Mouse (Mus musculus): ENCODE results near the gene Ppp2r5c. TPM values are rescaled to one million over a fixed set of nuclear protein-coding genes. Genes with fewer than 3 reads are reported as not detected.
A peak's percentile ranks its signal among the peaks of the same experiment; 100 is the strongest.

The Ppp2r5c gene
- polyA plus RNA-seq, 1 experiment from 2014 or later: 133 TPM

- peak; percentile 40; the same call in 1 of the 2 replicates for ATAC-seq
- 0 out of 2 replicates have a peak overlapping the region, but pooled peaks have one; percentile 6 for H3K9ac ChIP-seq (ENCODE audit: low read depth, low read length)
- peak overlapping the region; percentile 41 for H3K27ac ChIP-seq (ENCODE audit: low read length)
- H3K9me3 ChIP-seq (ENCODE audit: control insufficient read depth, low read length): no peaks in the 10 kb centered on the region
- H3K27me3 ChIP-seq (replicated peaks; ENCODE audit: control insufficient read depth, insufficient read depth, low read length): no peaks in the 10 kb centered on the region
- no peaks in the 10 kb centered on the region for H3K36me3 ChIP-seq (ENCODE audit: control insufficient read depth, insufficient read depth, low read length)
- H3K4me1 ChIP-seq (ENCODE audit: control insufficient read depth, insufficient read depth, low read length): peaks cover 5% of the 10 kb centered on the region; the same call in 1 of the 2 replicates
- H3K4me3 ChIP-seq (ENCODE audit: low read length): no peak overlapping the region
- no peak overlapping the region for H3K4me2 ChIP-seq (ENCODE audit: low read depth, low read length)
- 58% methylated on average over 9 of the region's 9 CpGs for WGBS
Measured at GRCm38 (mm10) chr12:110436638-110437366, 10.1 kb upstream of the Ppp2r5c start.

DNA sequence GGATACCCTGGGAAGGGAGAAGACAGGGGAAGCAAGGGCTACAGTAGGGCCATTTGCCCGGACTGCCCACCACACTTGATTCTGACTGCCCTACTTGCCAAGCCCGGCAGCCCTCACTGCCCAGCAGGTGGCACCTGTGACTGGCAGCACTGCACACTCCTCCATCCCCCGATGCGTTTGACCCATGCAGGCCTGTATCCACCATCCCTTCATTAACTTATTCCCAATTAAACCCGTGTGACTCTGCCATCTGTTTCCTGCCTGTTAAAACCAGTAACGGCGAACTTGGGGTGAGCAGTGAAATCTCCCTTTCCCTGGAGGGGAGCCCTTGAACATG lies 9.6 kb upstream of the Ppp2r5c start:
- Histone ChIP-seq H3K27me3 (replicated peaks; ENCODE audit: control insufficient read depth, insufficient read depth, low read length) (no peaks in the 10 kb centered on the region), H3K27ac (ENCODE audit: low read length) (peak overlapping the region; percentile 37; the same call in 1 of the 2 replicates), H3K9ac (ENCODE audit: low read depth, low read length) (0 out of 2 replicates have a peak overlapping the region, but pooled peaks have one; percentile 6), H3K9me3 (ENCODE audit: control insufficient read depth, low read length) (no peaks in the 10 kb centered on the region), H3K4me3 (ENCODE audit: low read length) (no peak overlapping the region), H3K4me1 (ENCODE audit: control insufficient read depth, insufficient read depth, low read length) (peaks cover 5% of the 10 kb centered on the region; the same call in 1 of the 2 replicates), H3K36me3 (ENCODE audit: control insufficient read depth, insufficient read depth, low read length) (no peaks in the 10 kb centered on the region), H3K4me2 (ENCODE audit: low read depth, low read length) (no peak overlapping the region)
- ATAC-seq: no peak
- 65% methylated on average over 7 of the region's 7 CpGs for whole genome bisulfite sequencing

- no peaks in the 10 kb centered on the region for H3K9me3 ChIP-seq (ENCODE audit: control insufficient read depth, low read length)
- peak; percentile 78 for ATAC-seq
- no peaks in the 10 kb centered on the region for H3K27me3 ChIP-seq (replicated peaks; ENCODE audit: control insufficient read depth, insufficient read depth, low read length)
- no peak overlapping the region for H3K4me3 ChIP-seq (ENCODE audit: low read length)
- no peak overlapping the region for H3K9ac ChIP-seq (ENCODE audit: low read depth, low read length)
- H3K36me3 ChIP-seq (ENCODE audit: control insufficient read depth, insufficient read depth, low read length): no peaks in the 10 kb centered on the region
- H3K4me1 ChIP-seq (ENCODE audit: control insufficient read depth, insufficient read depth, low read length): peaks cover 10% of the 10 kb centered on the region
- 44% methylated on average over 5 of the region's 5 CpGs for WGBS
- H3K27ac ChIP-seq (ENCODE audit: low read length): peak overlapping the region; percentile 77
- H3K4me2 ChIP-seq (ENCODE audit: low read depth, low read length): no peak overlapping the region
Measured at GRCm38 (mm10) chr12:110438367-110438973, 8.4 kb upstream of the Ppp2r5c start.

- peaks cover 22% of the 10 kb centered on the region for H3K4me1 ChIP-seq (ENCODE audit: control insufficient read depth, insufficient read depth, low read length)
- WGBS: 78% methylated on average over 2 of the region's 2 CpGs
- H3K9me3 ChIP-seq (ENCODE audit: control insufficient read depth, low read length): no peaks in the 10 kb centered on the region
- H3K4me2 ChIP-seq (ENCODE audit: low read depth, low read length): no peak overlapping the region
- no peaks in the 10 kb centered on the region for H3K27me3 ChIP-seq (replicated peaks; ENCODE audit: control insufficient read depth, insufficient read depth, low read length)
- H3K36me3 ChIP-seq (ENCODE audit: control insufficient read depth, insufficient read depth, low read length): no peaks in the 10 kb centered on the region
- ATAC-seq: no peak
- no peak overlapping the region for H3K4me3 ChIP-seq (ENCODE audit: low read length)
- no peak overlapping the region for H3K9ac ChIP-seq (ENCODE audit: low read depth, low read length)
- peak overlapping the region; percentile 70 for H3K27ac ChIP-seq (ENCODE audit: low read length)
Measured at GRCm38 (mm10) chr12:110442238-110442637, 4.7 kb upstream of the Ppp2r5c start.

DNA sequence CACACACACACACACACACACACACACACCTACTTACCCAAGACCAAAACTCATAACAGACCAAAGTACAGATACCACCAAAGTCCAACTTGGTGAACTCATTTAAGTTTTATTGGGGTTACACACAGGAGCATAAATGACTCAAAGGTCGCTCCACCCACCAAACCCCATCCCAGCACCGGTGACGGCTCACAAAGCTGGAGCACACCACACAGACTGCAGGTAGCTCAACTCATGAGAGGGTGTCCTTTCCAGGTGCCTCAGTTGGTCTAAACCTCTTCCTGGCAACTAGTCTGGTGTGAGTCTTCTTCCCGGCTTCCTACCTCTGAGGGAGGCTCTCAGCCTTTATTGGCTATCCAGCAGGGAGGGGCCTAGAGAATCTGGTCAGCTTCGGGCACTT lies 2.4 kb upstream of the Ppp2r5c start:
- ATAC-seq: peak; percentile 37
- H3K4me2 ChIP-seq (ENCODE audit: low read depth, low read length): peak overlapping the region; percentile 39
- H3K27ac ChIP-seq (ENCODE audit: low read length): peak overlapping the region; percentile 86
- peak overlapping the region; percentile 41 for H3K9ac ChIP-seq (ENCODE audit: low read depth, low read length)
- H3K36me3 ChIP-seq (ENCODE audit: control insufficient read depth, insufficient read depth, low read length): no peaks in the 10 kb centered on the region
- H3K4me1 ChIP-seq (ENCODE audit: control insufficient read depth, insufficient read depth, low read length): peaks cover 26% of the 10 kb centered on the region
- 41% methylated on average over 5 of the region's 5 CpGs for WGBS
- peak overlapping the region; percentile 17 for H3K4me3 ChIP-seq (ENCODE audit: low read length)
- no peaks in the 10 kb centered on the region for H3K9me3 ChIP-seq (ENCODE audit: control insufficient read depth, low read length)
- no peaks in the 10 kb centered on the region for H3K27me3 ChIP-seq (replicated peaks; ENCODE audit: control insufficient read depth, insufficient read depth, low read length)

- Histone ChIP-seq H3K36me3 (ENCODE audit: control insufficient read depth, insufficient read depth, low read length) (no peaks in the 10 kb centered on the region), H3K4me1 (ENCODE audit: control insufficient read depth, insufficient read depth, low read length) (peaks cover 26% of the 10 kb centered on the region), H3K9ac (ENCODE audit: low read depth, low read length) (peak overlapping the region; percentile 69), H3K9me3 (ENCODE audit: control insufficient read depth, low read length) (no peaks in the 10 kb centered on the region), H3K27ac (ENCODE audit: low read length) (peak overlapping the region; percentile 88), H3K4me2 (ENCODE audit: low read depth, low read length) (peak overlapping the region; percentile 85), H3K27me3 (replicated peaks; ENCODE audit: control insufficient read depth, insufficient read depth, low read length) (no peaks in the 10 kb centered on the region), H3K4me3 (ENCODE audit: low read length) (peak overlapping the region; percentile 92)
- 28% methylated on average over 7 of the region's 7 CpGs for WGBS
- ATAC-seq: no peak
Measured at GRCm38 (mm10) chr12:110445775-110446174, 1.1 kb upstream of the Ppp2r5c start.

GRCm38 (mm10) chr12:110447306-110447705 lies 386 bp downstream of the Ppp2r5c start:
- 2% methylated on average over 37 of the region's 39 CpGs for WGBS
- Histone ChIP-seq H3K36me3 (ENCODE audit: control insufficient read depth, insufficient read depth, low read length) (0 out of 2 replicates have a peak, but pooled peaks cover 3% of the 10 kb centered on the region), H3K4me3 (ENCODE audit: low read length) (peak overlapping the region; percentile 92), H3K9me3 (ENCODE audit: control insufficient read depth, low read length) (no peaks in the 10 kb centered on the region), H3K27me3 (replicated peaks; ENCODE audit: control insufficient read depth, insufficient read depth, low read length) (no peaks in the 10 kb centered on the region), H3K9ac (ENCODE audit: low read depth, low read length) (peak overlapping the region; percentile 94), H3K4me2 (ENCODE audit: low read depth, low read length) (peak overlapping the region; percentile 82), H3K27ac (ENCODE audit: low read length) (peak overlapping the region; percentile 71), H3K4me1 (ENCODE audit: control insufficient read depth, insufficient read depth, low read length) (peaks cover 26% of the 10 kb centered on the region)
- peak; percentile 46 for ATAC-seq

- peaks cover 18% of the 10 kb centered on the region for H3K4me1 ChIP-seq (ENCODE audit: control insufficient read depth, insufficient read depth, low read length)
- H3K4me2 ChIP-seq (ENCODE audit: low read depth, low read length): no peak overlapping the region
- H3K9ac ChIP-seq (ENCODE audit: low read depth, low read length): no peak overlapping the region
- 0 out of 2 replicates have a peak, but pooled peaks cover 3% of the 10 kb centered on the region for H3K36me3 ChIP-seq (ENCODE audit: control insufficient read depth, insufficient read depth, low read length)
- ATAC-seq: no peak
- no peaks in the 10 kb centered on the region for H3K27me3 ChIP-seq (replicated peaks; ENCODE audit: control insufficient read depth, insufficient read depth, low read length)
- 90% methylated on average over 10 of the region's 10 CpGs for WGBS
- no peak overlapping the region for H3K4me3 ChIP-seq (ENCODE audit: low read length)
- H3K9me3 ChIP-seq (ENCODE audit: control insufficient read depth, low read length): no peaks in the 10 kb centered on the region
- no peak overlapping the region for H3K27ac ChIP-seq (ENCODE audit: low read length)
Measured at GRCm38 (mm10) chr12:110448767-110449166, 1.8 kb downstream of the Ppp2r5c start.

- H3K27me3 ChIP-seq (replicated peaks; ENCODE audit: control insufficient read depth, insufficient read depth, low read length): no peaks in the 10 kb centered on the region
- WGBS: 3% methylated on average over 5 of the region's 5 CpGs
- H3K4me2 ChIP-seq (ENCODE audit: low read depth, low read length): no peak overlapping the region
- 0 out of 2 replicates have a peak, but pooled peaks cover 3% of the 10 kb centered on the region for H3K36me3 ChIP-seq (ENCODE audit: control insufficient read depth, insufficient read depth, low read length)
- no peaks in the 10 kb centered on the region for H3K4me1 ChIP-seq (ENCODE audit: control insufficient read depth, insufficient read depth, low read length)
- H3K4me3 ChIP-seq (ENCODE audit: low read length): no peak overlapping the region
- peak; percentile 74 for ATAC-seq
- no peak overlapping the region for H3K27ac ChIP-seq (ENCODE audit: low read length)
- no peak overlapping the region for H3K9ac ChIP-seq (ENCODE audit: low read depth, low read length)
- H3K9me3 ChIP-seq (ENCODE audit: control insufficient read depth, low read length): no peaks in the 10 kb centered on the region
Measured at GRCm38 (mm10) chr12:110454223-110454622, 7.3 kb downstream of the Ppp2r5c start.

Measured in intestine, embryonic 16.5 days (tissue).